8 mouse cellular contexts compared by ENCODE assay signal in the genomic region with DNA sequence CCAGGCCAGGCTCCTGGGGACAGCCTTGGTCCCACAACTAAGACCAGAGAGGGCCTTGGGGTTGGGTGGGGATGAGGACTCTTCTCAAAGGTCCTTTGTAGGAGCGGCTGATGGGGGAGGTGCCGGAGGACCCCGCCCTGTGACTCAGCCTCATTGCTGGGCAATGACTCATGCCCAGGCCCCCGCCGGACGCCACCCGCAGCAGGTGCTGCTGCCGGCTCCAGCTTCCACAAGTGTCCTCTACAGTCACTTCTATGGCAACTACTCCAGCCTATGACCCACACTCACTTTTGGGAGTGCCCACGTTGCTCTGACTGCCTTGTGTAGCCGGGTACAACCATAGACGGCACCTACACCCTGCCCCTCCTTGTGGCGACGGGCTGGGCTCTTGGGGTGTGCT. TPM values are rescaled to one million over a fixed set of nuclear protein-coding genes. Genes with fewer than 3 reads are reported as not detected.
DNase-seq lines count a peak whose midpoint lies in the region; ATAC-seq and TF ChIP-seq lines count a peak whose summit lies in the region.

No protein-coding gene starts in this region.

- WGBS in bone marrow, adult 2 months: 21% methylated on average over 13 of the region's 13 CpGs
- 20% methylated on average over 13 of the region's 13 CpGs for WGBS in liver, embryonic 14.5 days (ENCODE audit: insufficient replicate concordance)

- DNase-seq in frontal cortex, postnatal 25 days (ENCODE audit: low spot score in 2 of 2): no peak
- peak; percentile 81 for DNase-seq in gastrocnemius, postnatal 14 days
- DNase-seq in induced T-regulatory cell, adult 2 months (ENCODE audit: low read depth): peak; percentile 81
- DNase-seq in liver, embryonic 14.5 days (ENCODE audit: low read depth in 3 of 3, low spot score in 3 of 3): peak in 2 of 3 experiments; percentile 70 to 74
- DNase-seq in natural killer cell, adult 2 months (ENCODE audit: low spot score in 2 of 2): peak; percentile 81 to 86
- DNase-seq in right cerebral cortex, postnatal 4 days: no peak

- no peak for TF ChIP-seq CTCF in bone marrow, adult 2 months (IDR thresholded peaks at IDR 0.05; ENCODE audit: control insufficient read depth, insufficient read depth, low read length)
- TF ChIP-seq CTCF in liver, embryonic 14.5 days (IDR thresholded peaks at IDR 0.05; ENCODE audit: low read depth): no peak

- peak overlapping the region; percentile 18 for H3K9ac ChIP-seq in liver, embryonic 14.5 days (replicated peaks)

- intact Hi-C loops in gastrocnemius, postnatal 14 days (cut with DNase I; ENCODE audit: low total_unique reads): no loop called here

- peak; percentile 59; the same call in 1 of the 2 replicates for TF ChIP-seq POLR2A in bone marrow, adult 2 months (IDR thresholded peaks at IDR 0.05; ENCODE audit: borderline replicate concordance, control insufficient read depth, low read depth, low read length)

- peak overlapping the region; percentile 54 for H3K4me2 ChIP-seq in liver, embryonic 14.5 days (ENCODE audit: low read depth)

- H3K4me1 ChIP-seq in bone marrow, adult 2 months (ENCODE audit: control insufficient read depth, insufficient read depth, low read length): no peaks in the 10 kb centered on the region; the same call in 1 of the 2 replicates
- H3K4me1 ChIP-seq in liver, embryonic 14.5 days (replicated peaks; ENCODE audit: control insufficient read depth in 2 of 2, insufficient read depth in 2 of 2, low read length in 1 of 2): peaks cover 11 to 18% of the 10 kb centered on the region in 2 experiments

- peak overlapping the region; percentile 58 for H3K4me3 ChIP-seq in bone marrow, adult 2 months (replicated peaks; ENCODE audit: control insufficient read depth, low read depth, low read length)
- H3K4me3 ChIP-seq in liver, embryonic 14.5 days (ENCODE audit: insufficient read depth in 1 of 2, low read depth in 2 of 2, low read length in 2 of 2): peak overlapping the region; percentile 43 to 46

- H3K9me3 ChIP-seq in liver, embryonic 14.5 days (ENCODE audit: control insufficient read depth, low read length): no peaks in the 10 kb centered on the region

- H3K36me3 ChIP-seq in liver, embryonic 14.5 days (replicated peaks; ENCODE audit: control insufficient read depth, insufficient read depth, low read depth): no peaks in the 10 kb centered on the region

- peak overlapping the region; percentile 91 for H3K27ac ChIP-seq in bone marrow, adult 2 months (ENCODE audit: control insufficient read depth, insufficient read depth, low read depth, low read length, poor library complexity)
- H3K27ac ChIP-seq in liver, embryonic 14.5 days: peak overlapping the region; percentile 36

- peak; percentile 18; the same call in 1 of the 2 replicates for TF ChIP-seq EP300 in liver, embryonic 14.5 days (IDR thresholded peaks at IDR 0.05; ENCODE audit: low read depth)

- ATAC-seq in frontal cortex, adult (ENCODE audit: low TSS enrichment): peak; percentile 55
- ATAC-seq in liver, embryonic 14.5 days (ENCODE audit: insufficient read depth): peak; percentile 81

- no peaks in the 10 kb centered on the region; the same call in 1 of the 2 replicates for H3K27me3 ChIP-seq in liver, embryonic 14.5 days (ENCODE audit: control insufficient read depth, insufficient read depth, low read length)

RNA-seq across cellular contexts. Expression of a gene that starts 7.0 kb away (rescaled TPM):
- 3.0 TPM in 1 of 2 replicates, not detected in the other for polyA plus RNA-seq in bone marrow, adult 2 months (2011; ENCODE audit: insufficient read depth, insufficient read length, low replicate concordance, missing spikeins)
- total RNA-seq in gastrocnemius, postnatal 14 days (2021): under 1 TPM in 1 of 2 experiments, not detected in 1; 0.43 TPM
- 0.12 TPM in 1 of 2 replicates, not detected in the other for polyA plus RNA-seq in liver, embryonic 14.5 days (2012; rRNA removed)
- not detected in 2 replicates for polyA plus RNA-seq in liver, embryonic 14.5 days (2014; fragmentation: Nextera tagmentation; extraction: Ambion mirVana)

RNA-seq across cellular contexts. Expression of a gene that starts 44.2 kb away (rescaled TPM):
- polyA plus RNA-seq in bone marrow, adult 2 months (2011; ENCODE audit: insufficient read depth, insufficient read length, low replicate concordance, missing spikeins): not detected in 2 replicates
- total RNA-seq in gastrocnemius, postnatal 14 days (2021): under 1 TPM; 0.27 to 0.62 TPM
- 0.15 and 0.19 TPM in 2 replicates for polyA plus RNA-seq in liver, embryonic 14.5 days (2012; rRNA removed)
- polyA plus RNA-seq in liver, embryonic 14.5 days (2014; fragmentation: Nextera tagmentation; extraction: Ambion mirVana): 0.25 TPM in 1 of 2 replicates, not detected in the other

RNA-seq across cellular contexts. Expression of a gene that starts 44.3 kb away (rescaled TPM):
- 10.9 and 18.5 TPM in 2 replicates for polyA plus RNA-seq in bone marrow, adult 2 months (2011; ENCODE audit: insufficient read depth, insufficient read length, low replicate concordance, missing spikeins)
- total RNA-seq in gastrocnemius, postnatal 14 days (2021): 10 to 100 TPM; 12.1 to 12.6 TPM
- 3.0 and 3.4 TPM in 2 replicates for polyA plus RNA-seq in liver, embryonic 14.5 days (2012; rRNA removed)
- polyA plus RNA-seq in liver, embryonic 14.5 days (2014; fragmentation: Nextera tagmentation; extraction: Ambion mirVana): 2.3 and 3.6 TPM in 2 replicates

RNA-seq across cellular contexts. Expression of a gene that starts 44.8 kb away (rescaled TPM):
- polyA plus RNA-seq in bone marrow, adult 2 months (2011; ENCODE audit: insufficient read depth, insufficient read length, low replicate concordance, missing spikeins): 2.0 and 4.0 TPM in 2 replicates
- 1 to 10 TPM; 5.8 to 6.8 TPM for total RNA-seq in gastrocnemius, postnatal 14 days (2021)
- polyA plus RNA-seq in liver, embryonic 14.5 days (2012; rRNA removed): 1.9 and 2.1 TPM in 2 replicates
- 0.74 and 1.4 TPM in 2 replicates for polyA plus RNA-seq in liver, embryonic 14.5 days (2014; fragmentation: Nextera tagmentation; extraction: Ambion mirVana)

RNA-seq across cellular contexts. Expression of a gene that starts 57.5 kb away (rescaled TPM):
- polyA plus RNA-seq in bone marrow, adult 2 months (2011; ENCODE audit: insufficient read depth, insufficient read length, low replicate concordance, missing spikeins): 101 and 196 TPM in 2 replicates
- total RNA-seq in gastrocnemius, postnatal 14 days (2021): 100 to 1,000 TPM; 158 to 171 TPM
- 95.7 and 127 TPM in 2 replicates for polyA plus RNA-seq in liver, embryonic 14.5 days (2012; rRNA removed)
- 261 and 262 TPM in 2 replicates for polyA plus RNA-seq in liver, embryonic 14.5 days (2014; fragmentation: Nextera tagmentation; extraction: Ambion mirVana)

Comparison
In these comparisons a context has a peak if more than half of its experiments do, and no peak if none do; other contexts are left out.
1. DNase-seq: peak in gastrocnemius, postnatal 14 days (single experiment), induced T-regulatory cell, adult 2 months (single experiment), liver, embryonic 14.5 days (2 of 3) and natural killer cell, adult 2 months (2 of 2); none in frontal cortex, postnatal 25 days (0 of 2) and right cerebral cortex, postnatal 4 days (single experiment).